Mouse (Mus musculus): ENCODE data around the gene Rtl10. TPM values are rescaled to one million over a fixed set of nuclear protein-coding genes. Genes with fewer than 3 reads are reported as not detected.

Rtl10 gene
- polyA plus RNA-seq, 1 experiment from 2014 or later = 1.1 TPM

GRCm38 (mm10) chr16:18547891-18548290, 49.2 kb downstream of the Rtl10 start:
- no peak overlapping the region for H3K4me3 ChIP-seq
- no peak overlapping the region for H3K9ac ChIP-seq
- H3K4me1 ChIP-seq (replicated peaks) = peaks cover 3% of the 10 kb centered on the region
- H3K9me3 ChIP-seq (replicated peaks) = no peaks in the 10 kb centered on the region
- H3K27me3 ChIP-seq (replicated peaks) = peaks cover 35% of the 10 kb centered on the region
- no peak for ATAC-seq (ENCODE audit: insufficient number of reproducible peaks, low FRiP score)
- H3K36me3 ChIP-seq = no peaks in the 10 kb centered on the region
- no peak overlapping the region for H3K27ac ChIP-seq (ENCODE audit: poor library complexity, severe bottlenecking)
- no peak overlapping the region for H3K4me2 ChIP-seq
- WGBS = 78% methylated on average over 5 of the region's 5 CpGs

Other genes with a start within 250 kb of the Rtl10 start
- 1.2 and 1.7 TPM in 2 replicates for gene Gm49776, start 240.6 kb upstream of the Rtl10 start, polyA plus RNA-seq (2016; fragmentation: Nextera tagmentation; extraction: Ambion mirVana)
- 24.0 and 24.9 TPM in 2 replicates for gene Dgcr8, start 209.7 kb upstream of the Rtl10 start, polyA plus RNA-seq (2016; fragmentation: Nextera tagmentation; extraction: Ambion mirVana)
- 48.4 and 50.3 TPM in 2 replicates for gene Tango2, start 150.8 kb upstream of the Rtl10 start, polyA plus RNA-seq (2016; fragmentation: Nextera tagmentation; extraction: Ambion mirVana)
- gene Arvcf, start 150.7 kb upstream of the Rtl10 start, polyA plus RNA-seq (2016; fragmentation: Nextera tagmentation; extraction: Ambion mirVana) = 32.5 and 36.9 TPM in 2 replicates
- gene Txnrd2, start 72.5 kb upstream of the Rtl10 start, polyA plus RNA-seq (2016; fragmentation: Nextera tagmentation; extraction: Ambion mirVana) = 34.9 and 37.2 TPM in 2 replicates
- 88.2 and 90.8 TPM in 2 replicates for gene Comt, start 72.0 kb upstream of the Rtl10 start, polyA plus RNA-seq (2016; fragmentation: Nextera tagmentation; extraction: Ambion mirVana)
- 7.8 and 8.0 TPM in 2 replicates for gene Gnb1l, start 188 bp upstream of the Rtl10 start, polyA plus RNA-seq (2016; fragmentation: Nextera tagmentation; extraction: Ambion mirVana)
- 0.13 and 0.67 TPM in 2 replicates for gene Tbx1, start 91.8 kb downstream of the Rtl10 start, polyA plus RNA-seq (2016; fragmentation: Nextera tagmentation; extraction: Ambion mirVana)
- gene Gp1bb, start 123.5 kb downstream of the Rtl10 start, polyA plus RNA-seq (2016; fragmentation: Nextera tagmentation; extraction: Ambion mirVana) = 5.5 and 7.9 TPM in 2 replicates
- gene Gm49601, start 127.5 kb downstream of the Rtl10 start, polyA plus RNA-seq (2016; fragmentation: Nextera tagmentation; extraction: Ambion mirVana) = 1.2 and 1.8 TPM in 2 replicates
- gene Sept5, start 131.1 kb downstream of the Rtl10 start, polyA plus RNA-seq (2016; fragmentation: Nextera tagmentation; extraction: Ambion mirVana) = 6.3 and 6.5 TPM in 2 replicates

All from heart, embryonic 12.5 days (tissue).